Mouse (Mus musculus) layer of hippocampus, adult 9-11 months (tissue): Measurements from ENCODE around the gene Gm49337.
"Not testable (repeated sequence)": the region's sequence is repeated elsewhere in the genome, so short reads cannot be mapped to it uniquely, and the experiment has no call there.

Experiments used
- DNase-seq: peaks from one replicate; pipeline ENCODE4 v3.0.0; 2022

Gene Gm49337

DNA sequence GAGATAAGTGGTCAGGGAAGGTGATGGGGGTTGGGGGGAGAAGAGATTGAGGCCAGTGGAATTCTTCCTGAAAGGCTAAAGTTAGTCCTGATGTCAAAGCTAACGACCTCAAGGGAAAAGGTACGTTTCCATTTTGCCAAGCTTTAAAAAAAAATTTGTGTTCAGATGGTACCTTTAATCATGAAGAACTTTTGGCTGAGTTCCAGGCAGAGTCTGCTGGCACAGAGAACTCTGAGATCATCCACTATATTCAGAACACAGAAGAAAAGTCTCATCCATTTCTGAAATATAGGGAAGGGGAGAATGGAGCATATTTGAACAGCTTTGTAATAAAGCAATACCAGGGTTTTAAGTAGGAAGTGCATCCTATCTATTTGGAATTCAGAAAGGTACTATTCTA, 43.9 kb downstream of the Gm49337 start:
- DNase-seq: peak; percentile 30

DNA sequence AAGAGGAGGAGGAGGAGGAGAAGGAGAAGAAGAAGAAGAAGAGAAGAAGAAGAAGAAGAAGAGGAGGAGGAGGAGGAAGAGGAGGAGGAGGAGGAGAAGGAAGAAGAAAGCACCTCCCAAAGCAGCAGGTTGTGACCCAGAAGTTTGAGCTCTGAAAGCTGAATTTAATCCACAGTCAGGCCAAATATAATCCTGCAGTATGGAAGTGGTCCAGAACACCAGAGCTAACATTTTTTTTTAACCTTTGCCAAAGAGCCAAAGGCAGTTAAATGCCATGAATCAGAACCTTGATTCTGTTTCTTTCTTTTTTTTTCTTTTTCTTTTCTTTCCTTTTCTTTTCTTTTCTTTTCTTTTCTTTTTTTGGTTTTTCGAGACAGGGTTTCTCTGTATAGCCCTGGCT, 44.5 kb downstream of the Gm49337 start:
- DNase-seq: not testable (repeated sequence)

DNA sequence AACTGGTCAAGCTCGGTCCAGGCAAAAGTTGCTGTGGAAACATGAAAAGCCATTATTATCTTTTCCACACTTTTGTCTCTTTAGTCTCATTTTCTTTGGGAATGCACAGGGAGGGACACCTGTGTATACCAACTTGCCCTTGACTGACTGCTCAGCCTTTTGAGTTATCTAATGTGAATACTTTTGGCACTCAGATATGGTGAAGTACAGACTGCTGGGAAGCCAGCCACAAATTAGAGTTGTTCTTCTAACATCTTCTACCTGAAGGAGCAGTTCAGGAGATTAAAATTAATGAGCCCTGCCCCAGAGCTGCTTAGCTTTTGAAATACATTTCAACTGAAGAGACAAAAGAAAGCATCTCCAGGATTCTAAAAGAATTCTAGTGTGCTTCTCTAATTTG, 45.9 kb downstream of the Gm49337 start:
- DNase-seq: no peak

DNA sequence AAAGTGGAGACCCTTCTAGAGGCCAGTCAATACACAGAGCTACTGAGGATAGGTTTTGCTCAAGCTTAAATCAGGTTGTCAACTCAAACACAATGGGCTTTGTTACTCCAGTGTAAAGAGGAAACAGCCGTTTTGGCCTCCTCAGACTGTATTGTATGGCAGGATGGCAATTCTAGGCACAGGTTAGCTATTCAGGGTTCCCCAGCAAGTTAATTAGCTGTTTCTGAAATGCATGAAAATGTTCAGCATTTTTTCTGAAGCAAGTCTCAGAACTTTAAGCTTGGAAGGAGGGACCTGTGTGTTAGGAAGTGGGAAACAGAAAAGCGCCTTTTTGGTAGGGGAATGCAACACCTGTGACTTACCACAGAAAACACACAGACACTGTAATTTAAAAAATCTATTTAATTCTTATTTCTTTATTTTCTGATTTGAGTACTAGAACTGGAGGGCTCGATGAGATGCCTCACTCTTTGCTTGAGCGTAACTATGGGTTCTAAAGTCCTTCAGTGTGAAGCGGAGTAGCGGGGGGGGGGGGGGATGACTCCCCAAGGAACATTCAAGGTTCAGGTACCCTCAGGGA, 47.0 kb downstream of the Gm49337 start:
- DNase-seq: no peak

DNA sequence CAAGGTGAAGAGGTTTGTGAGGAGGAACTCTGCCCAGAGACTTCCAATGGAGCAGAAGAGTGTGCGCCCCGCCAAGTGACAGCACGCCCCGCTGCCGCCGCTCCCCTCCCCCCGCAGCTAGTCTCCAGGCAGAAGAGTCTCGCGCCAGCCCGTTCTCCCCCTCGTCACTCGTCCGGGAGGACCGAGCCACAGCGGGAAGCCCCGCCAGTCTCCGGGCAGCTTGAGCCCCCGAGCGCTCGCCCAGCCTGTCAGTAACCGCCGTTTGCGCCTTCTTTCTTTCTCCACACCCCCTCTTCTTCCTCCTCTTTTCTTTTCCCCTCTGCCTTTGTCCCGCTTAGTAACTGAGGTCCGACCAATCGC, 47.6 kb downstream of the Gm49337 start:
- DNase-seq: no peak

DNA sequence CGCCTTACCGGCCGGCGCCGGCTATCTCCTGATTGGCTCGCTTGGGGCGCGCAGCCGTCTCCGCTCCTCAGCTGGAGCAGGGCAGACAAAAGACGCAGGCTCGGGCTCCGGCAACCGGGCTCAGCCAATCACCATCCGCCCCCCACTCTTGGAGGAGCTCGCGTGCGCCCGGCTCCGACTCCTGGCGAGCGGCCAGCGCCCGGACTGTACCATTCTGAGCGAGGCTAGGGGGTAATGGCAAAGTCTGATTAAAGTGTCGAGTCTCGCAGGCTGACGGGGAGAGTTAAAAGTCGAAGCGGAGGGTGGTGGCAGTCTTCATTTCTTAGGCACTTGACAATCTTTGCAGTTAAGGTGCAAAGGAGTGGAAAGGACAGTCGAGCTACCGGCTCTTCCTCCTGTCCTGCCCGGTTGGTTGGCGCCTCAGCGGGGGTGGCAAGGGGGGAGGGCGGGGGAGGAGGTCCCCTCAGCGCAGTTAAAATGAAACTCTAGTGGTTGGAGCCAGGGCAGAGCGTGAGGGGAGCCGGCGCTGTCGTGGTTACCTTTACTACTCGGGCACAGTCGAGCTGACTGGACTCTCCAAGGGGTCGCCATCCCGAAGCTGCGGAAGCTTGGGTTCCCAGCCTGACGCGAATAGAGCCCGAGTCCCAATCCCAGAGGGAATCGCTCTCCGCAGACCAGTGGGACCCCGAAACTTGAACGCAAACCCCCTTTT, 48.1 kb downstream of the Gm49337 start, which contains the start of gene Pik3r3:
Pik3r3 (plus strand) TSS at position 479 of the 712 bp plus-strand sequence.
- DNase-seq: peak; percentile 99

DNA sequence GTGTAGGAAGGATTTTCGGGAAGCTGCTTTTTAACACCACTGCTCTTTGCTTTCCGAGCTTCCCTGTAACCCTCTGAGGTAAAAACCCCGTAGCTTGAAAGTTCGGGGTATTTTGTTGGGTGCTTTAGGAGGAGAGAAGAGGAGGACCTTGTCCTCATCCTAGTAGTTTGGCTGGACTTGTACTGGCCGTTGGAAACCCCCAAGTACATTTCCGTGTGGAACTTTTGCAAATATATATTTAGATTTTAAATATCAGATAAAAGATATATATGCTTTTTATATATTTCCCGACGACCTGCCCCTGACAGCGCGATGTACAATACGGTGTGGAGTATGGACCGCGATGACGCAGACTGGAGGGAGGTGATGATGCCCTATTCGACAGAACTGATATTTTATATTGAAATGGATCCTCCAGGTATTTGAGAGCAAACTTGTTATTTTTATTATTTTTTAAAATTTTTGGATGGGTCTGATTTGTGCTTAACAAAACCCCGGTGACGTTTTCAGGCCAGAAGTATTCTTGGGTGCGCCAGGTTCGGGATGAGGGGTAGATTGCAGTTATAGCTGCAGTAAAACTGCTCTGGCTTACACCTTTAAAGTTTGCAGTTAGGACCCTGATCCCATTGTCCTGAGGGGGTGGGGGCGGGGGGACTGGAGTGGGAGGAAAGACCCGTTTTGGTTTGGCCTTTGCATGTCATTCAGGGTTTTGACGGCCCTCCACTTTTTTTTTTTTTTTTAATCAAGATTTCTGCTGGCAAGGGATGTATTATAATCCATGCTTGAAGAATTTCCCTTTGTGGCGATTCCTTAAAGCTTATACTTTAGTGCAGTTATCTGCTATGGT, 49.0 kb downstream of the Gm49337 start:
- no peak for DNase-seq

DNA sequence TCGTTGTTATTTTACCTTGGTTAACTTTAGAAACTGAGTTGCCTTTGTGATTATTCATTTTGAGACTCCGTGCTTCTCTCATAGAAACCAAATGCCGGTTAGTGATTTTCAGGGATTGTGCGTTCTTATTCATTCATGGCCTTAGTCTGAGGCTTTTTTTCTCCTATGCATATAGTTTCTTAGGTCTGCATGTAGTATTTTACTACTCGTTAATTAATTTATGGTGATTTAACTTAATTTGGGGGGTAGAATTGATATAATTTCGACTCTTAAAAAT, 49.6 kb downstream of the Gm49337 start:
- no peak for DNase-seq

DNA sequence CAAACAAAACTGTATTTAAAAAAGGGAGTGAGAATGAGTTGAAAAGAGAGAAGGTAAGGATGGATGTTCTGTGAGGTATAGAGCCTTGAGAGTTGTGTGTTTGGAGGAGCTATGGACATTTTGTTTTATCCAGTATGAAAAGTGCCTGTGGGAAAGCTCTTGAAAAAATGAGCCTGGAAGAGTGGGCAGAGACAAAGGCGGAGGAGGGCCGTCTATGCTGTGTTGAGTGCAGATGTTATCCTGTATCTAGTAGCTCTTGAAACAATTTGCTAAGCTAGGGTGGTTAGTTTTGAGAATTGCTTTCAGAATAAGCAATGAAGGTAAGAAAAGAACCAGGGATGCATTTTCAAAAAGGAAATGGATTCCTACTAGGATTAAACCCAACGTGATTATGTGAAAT, 70.2 kb downstream of the Gm49337 start:
- DNase-seq: no peak

DNA sequence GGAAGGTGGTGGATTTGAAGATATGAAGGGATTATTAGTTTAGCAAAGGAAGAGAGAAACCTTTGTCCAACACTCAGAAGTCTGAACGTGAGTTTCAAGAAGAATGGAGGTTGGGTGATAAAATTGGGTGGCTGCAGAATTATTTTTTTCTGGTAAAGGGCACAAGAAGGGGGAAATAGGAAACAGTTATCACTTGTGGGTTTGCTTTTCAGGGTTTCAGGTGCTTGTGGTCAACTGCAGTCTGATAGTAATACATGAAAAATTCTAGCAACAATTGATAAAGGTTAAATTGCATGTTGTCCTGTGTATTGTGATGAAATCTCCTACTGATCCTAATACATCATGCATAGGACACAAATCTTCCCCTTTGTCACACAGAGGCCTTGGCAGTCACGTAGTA, 71.1 kb downstream of the Gm49337 start:
- DNase-seq: no peak

DNA sequence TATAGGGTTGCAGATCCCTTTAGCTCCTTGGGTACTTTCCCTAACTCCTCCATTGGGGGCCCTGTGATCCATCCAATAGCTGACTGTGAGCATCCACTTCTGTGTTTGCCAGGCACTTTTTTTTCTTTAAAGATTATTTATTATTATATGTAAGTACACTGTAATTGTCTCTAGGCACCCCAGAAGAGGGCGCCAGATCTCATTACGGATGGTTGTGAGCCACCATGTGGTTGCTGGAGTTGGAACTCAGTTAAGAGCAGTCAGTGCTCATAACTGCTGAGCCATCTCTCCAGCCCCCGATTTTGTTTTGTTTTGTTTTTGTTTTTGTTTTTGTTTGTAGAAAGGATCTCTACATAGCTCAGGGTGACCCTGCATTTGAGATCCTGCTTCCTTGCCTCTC, 72.7 kb downstream of the Gm49337 start:
- DNase-seq: not testable (repeated sequence)

DNA sequence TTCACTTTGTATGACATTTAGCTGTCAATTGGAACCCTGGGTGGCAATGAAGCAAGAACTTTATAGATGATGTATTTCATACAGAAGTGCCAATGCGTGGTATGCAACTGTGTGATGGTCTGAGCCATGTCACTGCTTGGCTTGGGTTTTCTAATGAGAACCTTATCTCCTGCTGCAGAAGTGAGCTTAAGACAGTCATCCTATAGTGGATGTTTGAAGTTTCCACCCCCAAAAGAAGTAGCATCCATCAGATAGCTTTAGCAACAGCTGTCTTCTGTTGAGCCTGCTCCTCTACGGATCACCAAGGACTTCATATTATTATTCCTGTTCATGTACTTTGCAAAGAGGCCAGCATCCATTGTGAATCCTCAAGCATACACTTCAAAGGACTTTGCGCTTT, 76.8 kb downstream of the Gm49337 start:
- DNase-seq: no peak

DNA sequence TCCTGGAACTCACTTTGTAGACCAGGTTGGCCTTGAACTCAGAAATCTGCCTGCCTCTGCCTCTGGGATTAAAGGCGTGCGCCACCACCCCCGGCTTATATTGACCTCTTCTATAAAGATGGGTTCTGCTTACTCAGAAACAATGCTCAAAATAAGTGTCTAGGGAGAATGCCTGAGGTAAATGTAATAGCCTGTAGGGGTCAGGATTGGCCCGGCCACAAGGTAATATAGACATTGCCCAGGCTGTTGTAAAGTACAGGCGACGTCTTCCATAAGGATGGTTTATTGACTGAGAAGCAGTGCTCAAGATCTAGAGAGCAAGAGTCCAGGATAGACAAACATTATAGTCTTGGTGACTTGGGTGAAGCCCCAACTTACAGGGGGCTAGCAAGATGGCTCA, 95.0 kb downstream of the Gm49337 start:
- no peak for DNase-seq

DNA sequence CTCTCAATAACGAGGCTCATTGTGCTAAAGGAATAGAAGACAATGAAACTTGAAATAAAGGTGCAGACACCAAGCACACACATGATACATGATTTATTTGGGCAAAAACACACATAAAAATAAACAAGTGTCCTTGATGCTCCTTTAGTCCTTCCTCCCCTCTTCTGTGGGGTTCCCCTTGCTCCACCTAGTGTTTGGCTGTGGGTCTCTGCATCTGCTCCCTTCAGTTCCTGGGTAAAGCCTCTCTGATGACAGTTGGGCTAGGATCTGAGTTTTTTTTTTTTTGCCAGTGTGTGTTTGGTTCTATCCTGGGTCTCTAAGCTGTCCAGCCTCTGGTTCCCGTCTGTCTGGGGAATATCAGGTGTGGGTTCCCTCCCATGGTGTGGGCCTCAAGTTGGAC, 109.0 kb downstream of the Gm49337 start:
- no peak for DNase-seq

DNA sequence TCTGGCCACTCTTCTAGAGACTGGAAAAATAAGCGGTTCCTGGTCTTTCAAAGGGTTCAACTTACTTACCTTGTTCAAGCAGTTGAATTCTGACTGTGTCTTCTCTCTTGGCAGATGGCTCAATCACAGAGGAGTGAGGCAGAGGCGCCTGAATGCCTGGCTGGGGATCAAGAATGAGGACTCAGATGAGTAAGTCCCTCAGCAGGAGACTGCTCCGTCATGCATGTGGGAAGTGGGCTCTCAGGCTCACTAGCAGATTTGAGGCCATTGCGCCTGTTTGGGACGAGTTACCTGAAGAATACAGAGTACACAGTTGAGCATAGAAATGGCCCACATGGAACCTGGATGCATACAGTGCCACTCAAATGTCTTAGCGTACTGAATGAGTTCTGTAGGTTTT, 118.4 kb downstream of the Gm49337 start:
- DNase-seq: no peak

DNA sequence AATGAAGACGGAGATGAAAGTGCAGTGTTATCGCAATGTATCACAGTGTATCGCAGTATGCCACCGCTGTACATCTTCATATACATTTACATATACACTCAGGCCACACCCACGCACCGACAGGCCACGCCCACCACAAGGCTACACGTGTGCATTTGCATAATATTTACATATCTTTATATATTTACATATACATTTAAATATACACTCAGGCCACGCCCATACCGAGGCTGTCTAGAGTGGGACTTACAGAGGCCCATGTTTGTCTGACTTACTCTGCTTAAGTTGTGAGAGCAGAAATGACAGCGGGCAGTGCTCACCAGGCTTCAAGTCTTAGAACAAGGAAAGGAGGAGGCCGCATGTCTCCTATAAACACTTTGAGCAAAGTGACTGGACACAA, 120.1 kb downstream of the Gm49337 start:
- no peak for DNase-seq

DNA sequence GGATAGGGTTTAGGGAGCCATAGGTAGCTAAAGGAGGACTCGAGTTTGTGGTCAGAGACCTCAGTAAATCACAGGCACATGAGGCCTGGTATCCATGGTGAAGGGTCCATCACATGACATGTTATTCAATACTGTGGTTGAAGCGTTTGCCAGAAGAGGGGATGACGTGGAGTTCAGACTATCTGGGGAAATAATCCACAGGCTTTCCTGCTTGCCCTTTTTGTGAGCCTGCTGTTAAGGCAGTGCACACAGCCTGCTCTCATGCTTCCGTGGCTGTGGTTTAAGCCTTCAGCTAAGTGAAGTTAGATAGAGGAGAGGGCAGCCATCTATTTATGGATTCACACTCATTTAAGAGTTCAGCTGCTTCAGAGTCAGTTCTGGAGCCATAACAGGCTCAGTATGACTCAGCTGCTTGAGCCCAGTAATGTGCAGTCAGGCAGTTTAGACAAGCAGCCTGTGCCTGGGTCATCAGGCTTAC, 127.7 kb downstream of the Gm49337 start:
- DNase-seq: no peak

DNA sequence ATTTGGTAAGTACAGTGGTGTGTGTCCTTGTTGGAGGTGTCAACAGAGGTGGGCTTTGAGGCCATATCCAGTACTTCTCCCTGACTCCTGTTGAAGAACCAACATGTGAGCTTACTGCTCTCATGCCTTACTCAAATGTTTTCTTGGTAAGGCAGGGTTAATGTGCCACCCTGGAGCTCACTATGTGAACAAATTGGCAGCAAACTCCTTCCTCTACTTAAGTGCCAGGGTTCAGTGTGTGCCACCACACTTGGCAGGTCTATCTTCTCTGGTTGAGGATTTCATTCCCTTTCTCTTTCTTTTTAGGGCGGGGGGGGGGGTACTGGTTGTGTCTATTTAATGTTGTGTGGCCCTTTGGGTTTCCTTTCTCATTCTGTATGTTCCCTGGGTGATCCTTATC, 131.4 kb downstream of the Gm49337 start:
- DNase-seq: no peak

DNA sequence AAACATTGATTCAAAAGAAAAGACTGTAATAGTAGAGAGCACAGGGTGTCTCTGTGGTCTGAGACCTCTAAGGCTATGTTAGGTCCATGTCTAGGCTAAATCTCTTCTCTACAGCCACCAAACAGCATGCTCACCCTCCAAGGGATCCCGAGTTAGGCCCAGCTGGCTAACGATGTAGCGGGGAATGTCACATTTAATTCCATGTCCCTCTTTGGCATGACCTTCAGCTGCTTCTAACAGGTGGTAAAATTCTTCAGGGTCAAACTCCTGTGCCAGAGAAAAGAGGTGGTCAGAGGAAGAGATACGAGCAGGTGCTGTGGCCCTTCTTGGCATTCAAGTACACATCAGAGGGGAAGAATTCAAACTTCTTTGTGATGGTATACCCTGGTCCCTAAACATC, 144.4 kb downstream of the Gm49337 start:
- DNase-seq: no peak

DNA sequence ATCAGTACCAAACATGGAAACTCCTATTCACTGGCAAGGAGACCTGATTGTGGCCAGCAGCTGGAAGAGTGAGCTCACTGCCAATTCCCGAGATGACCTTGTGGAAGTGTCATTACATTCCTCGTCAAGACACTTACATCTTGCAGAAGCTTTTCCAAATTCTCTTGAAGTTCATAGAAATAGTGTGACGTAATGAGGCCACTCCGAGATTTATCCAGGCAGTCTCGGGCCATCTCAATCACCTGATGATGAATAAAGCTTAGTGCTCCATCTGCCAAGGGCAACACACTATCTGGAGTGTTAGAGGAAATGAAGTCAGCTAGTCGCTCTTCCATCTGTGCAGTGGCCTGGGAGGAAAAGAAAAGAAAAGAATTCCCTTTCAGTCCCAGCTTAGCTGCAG, 148.9 kb downstream of the Gm49337 start:
- DNase-seq: no peak

DNA sequence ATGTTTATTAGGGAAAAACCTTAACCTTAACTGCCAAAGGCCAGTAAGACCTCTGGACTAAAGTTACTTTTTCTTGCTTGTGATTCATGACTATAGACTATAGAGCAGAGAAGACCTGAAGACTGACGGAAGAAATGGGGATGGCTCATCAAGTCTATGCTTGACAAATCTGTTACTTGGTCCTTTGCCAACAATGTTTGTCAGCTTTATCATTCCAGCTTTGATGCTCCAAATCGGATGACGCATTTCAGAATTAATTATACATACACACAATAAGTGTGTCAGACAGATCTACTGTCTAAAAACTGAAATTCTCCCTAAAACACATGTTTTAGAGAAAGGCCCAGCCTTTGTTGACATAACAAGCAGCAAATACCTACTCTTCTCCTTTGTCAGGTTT, 156.1 kb downstream of the Gm49337 start:
- no peak for DNase-seq

DNA sequence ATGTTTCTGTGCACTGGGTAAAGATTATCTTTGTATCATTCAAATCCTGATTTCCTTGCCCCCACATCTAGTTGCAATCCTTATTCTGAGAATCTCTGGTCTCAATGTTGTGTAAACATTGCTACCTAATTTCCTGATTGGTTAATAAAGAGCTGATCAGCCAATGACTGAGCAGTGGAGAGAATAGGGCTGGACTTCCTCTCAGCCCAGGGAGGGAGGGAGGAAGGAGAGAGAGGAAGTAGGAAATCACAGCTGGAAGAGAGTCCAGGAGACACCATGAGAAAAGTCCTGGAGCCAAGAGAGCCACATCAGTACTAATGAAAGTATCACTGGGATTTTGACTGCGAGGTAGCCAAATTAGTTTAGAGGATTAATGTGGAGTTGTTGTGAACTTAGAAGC, 163.1 kb downstream of the Gm49337 start:
- no peak for DNase-seq

DNA sequence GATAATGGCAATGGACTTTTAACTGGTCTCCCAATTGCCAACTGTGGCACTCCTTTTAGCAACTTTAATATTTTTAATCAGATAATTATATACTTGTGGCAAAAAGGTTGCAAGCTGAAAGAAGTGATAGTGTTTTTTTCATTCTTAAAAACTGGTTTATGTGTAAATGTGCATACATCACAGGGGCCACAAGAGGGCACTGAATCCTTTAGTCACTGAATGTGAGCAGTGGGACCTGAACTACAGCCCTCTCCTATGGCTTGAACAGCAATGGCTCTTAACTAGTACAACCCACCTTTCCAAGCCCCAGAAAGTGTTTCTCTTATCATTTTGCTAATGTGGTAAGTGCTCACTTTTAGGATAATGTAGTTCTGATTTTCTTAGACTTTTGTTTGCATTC, 168.9 kb downstream of the Gm49337 start:
- peak; percentile 29 for DNase-seq
